Mouse (Mus musculus): ENCODE measurements around the gene Mpzl2.

- TF ChIP-seq EP300 (optimal IDR thresholded peaks at IDR 0.05) = no peak
- no peak for TF ChIP-seq CTCF (IDR thresholded peaks at IDR 0.05; ENCODE audit: low read depth)
Observed at GRCm38 (mm10) chr9:45024187-45024586, 15.4 kb upstream of the Mpzl2 start.
